Mouse (Mus musculus): ENCODE data around the gene Gm20835.
"Not testable (repeated sequence)": the region's sequence is repeated elsewhere in the genome, so short reads cannot be mapped to it uniquely, and the experiment has no call there.

Gene Gm20835

DNA sequence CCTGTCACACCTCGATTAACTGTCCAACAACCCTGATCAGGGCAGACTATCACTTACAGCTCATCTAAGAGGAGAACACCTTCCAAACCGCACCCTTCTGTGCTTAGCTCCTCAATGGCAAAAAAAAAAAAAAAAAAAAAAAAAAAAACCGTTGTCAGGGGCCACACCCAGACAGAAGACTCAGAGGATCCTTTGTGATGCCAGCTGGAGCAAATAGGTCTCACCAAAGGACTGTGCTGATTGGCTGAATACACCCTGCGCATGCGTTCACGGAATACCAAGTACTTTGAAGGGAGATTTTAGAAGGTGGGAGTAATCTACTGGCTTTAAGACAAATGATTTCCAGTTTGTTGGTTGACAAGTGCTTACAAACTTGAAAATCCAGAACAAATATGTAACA is at the start of gene Gm20835:
Gene Gm20835, minus strand, starts transcription at position 101 of the 400 bp plus-strand sequence.
- not testable (repeated sequence) for ATAC-seq (ENCODE audit: low TSS enrichment)
